Comparison of ENCODE assay signal across 9 mouse cellular contexts in the genomic region with DNA sequence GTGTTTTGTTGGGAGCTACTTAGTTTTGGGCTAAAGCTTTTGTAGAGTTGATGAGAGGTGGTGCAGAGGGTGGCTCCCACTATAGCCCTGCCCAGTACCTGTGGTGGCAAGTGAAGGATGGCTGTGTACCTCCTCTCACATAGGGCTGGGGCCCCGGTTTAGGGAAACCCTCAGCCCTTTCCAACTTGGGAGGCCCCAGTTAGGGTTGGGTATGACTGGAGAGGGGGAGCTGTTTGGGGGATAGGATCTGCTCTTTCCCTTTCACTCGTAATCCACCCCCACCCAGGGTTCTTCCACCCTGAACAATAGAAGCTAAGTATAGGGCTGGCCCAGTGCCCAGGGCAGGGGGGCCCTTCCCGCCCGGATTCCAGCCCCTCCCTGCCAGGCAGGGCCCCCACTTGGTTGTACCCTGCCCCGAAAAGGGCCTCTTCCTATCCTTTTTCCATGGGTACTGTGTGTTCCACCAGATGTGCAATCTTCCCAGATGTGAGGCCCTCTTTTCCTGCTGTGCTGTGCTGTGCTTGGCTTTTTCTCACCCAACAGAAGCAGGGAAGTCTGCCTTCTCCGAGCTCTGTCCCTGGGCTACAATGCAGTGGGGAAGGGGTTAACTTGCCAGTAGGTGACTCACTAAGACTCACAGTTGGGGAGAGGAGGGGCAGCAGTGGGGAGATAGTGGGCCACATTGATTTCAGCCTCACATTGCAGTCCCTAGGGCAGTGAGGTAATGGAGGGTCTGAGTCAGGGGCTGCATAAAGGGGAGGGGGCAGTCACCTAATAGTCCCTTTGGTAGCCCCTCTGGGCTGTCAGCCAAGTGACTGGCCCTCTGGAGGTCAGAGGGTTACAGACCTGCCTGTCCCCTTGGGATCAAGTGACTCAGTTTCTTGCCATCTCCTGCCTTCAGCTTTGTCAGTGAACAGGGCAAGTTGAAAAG. TPM values are rescaled to one million over a fixed set of nuclear protein-coding genes. Genes with fewer than 3 reads are reported as not detected.
DNase-seq lines count a peak whose midpoint lies in the region; ATAC-seq and TF ChIP-seq lines count a peak whose summit lies in the region.
"Had no signal": no experiment of that assay in that cellular context is flagged by ENCODE, and none has a peak within 500 bp of the region (broad histone marks: within the 10 kb centered on the region; RNA-seq: fewer than 3 reads in every experiment).

No protein-coding gene starts in this region.

- TF ChIP-seq EP300 in stomach, postnatal 0 days (optimal IDR thresholded peaks at IDR 0.05): no peak

- H3K36me3 ChIP-seq in embryonic facial prominence, embryonic 11.5 days (replicated peaks; ENCODE audit: control insufficient read depth, insufficient read depth, low read depth, low read length): no peaks in the 10 kb centered on the region
- peaks cover 6% of the 10 kb centered on the region for H3K36me3 ChIP-seq in heart, embryonic 14.5 days (ENCODE audit: control insufficient read depth, insufficient read depth, low read length)
- peaks cover 5% of the 10 kb centered on the region; the same call in 1 of the 2 replicates for H3K36me3 ChIP-seq in stomach, postnatal 0 days (ENCODE audit: control insufficient read depth, insufficient read depth, low read length)

- peak; percentile 8; the same call in 1 of the 2 replicates for TF ChIP-seq CTCF in stomach, postnatal 0 days (IDR thresholded peaks at IDR 0.05; ENCODE audit: low read depth)

- H3K4me2 ChIP-seq in embryonic facial prominence, embryonic 11.5 days (ENCODE audit: low read depth, low read length): peak overlapping the region; percentile 97
- H3K4me2 ChIP-seq in heart, embryonic 14.5 days (ENCODE audit: low read length): peak overlapping the region; percentile 90
- H3K4me2 ChIP-seq in stomach, postnatal 0 days (replicated peaks; ENCODE audit: low read depth): peak overlapping the region; percentile 88

- peak overlapping the region; percentile 83 for H3K9ac ChIP-seq in embryonic facial prominence, embryonic 11.5 days (replicated peaks; ENCODE audit: low read length)
- H3K9ac ChIP-seq in heart, embryonic 14.5 days (ENCODE audit: low read length): peak overlapping the region; percentile 80
- H3K9ac ChIP-seq in stomach, postnatal 0 days (ENCODE audit: low read length): peak overlapping the region; percentile 76

- no peaks in the 10 kb centered on the region for H3K9me3 ChIP-seq in embryonic facial prominence, embryonic 11.5 days (replicated peaks; ENCODE audit: control insufficient read depth, low read length)
- no peaks in the 10 kb centered on the region for H3K9me3 ChIP-seq in heart, embryonic 14.5 days (ENCODE audit: control insufficient read depth, low read length)
- no peaks in the 10 kb centered on the region for H3K9me3 ChIP-seq in stomach, postnatal 0 days (ENCODE audit: control insufficient read depth, low read length)

- peak; percentile 30 for ATAC-seq in embryonic facial prominence, embryonic 11.5 days (replicated peaks; ENCODE audit: insufficient number of reproducible peaks, low FRiP score, low TSS enrichment, low read depth)
- ATAC-seq in heart, embryonic 14.5 days (ENCODE audit: insufficient number of reproducible peaks, insufficient read depth, low FRiP score, low read depth): peak; percentile 17
- ATAC-seq in stomach, postnatal 0 days (ENCODE audit: low FRiP score, low TSS enrichment): peak; percentile 12; the same call in 1 of the 2 replicates

- peak; percentile 35 to 65 for DNase-seq in frontal cortex, postnatal 14 days (ENCODE audit: low spot score in 2 of 2)
- DNase-seq in frontal cortex, postnatal 25 days (ENCODE audit: low spot score in 2 of 2): no peak
- DNase-seq in MN1 (ENCODE audit: low spot score): peak; percentile 80
- DNase-seq in embryonic facial prominence, embryonic 11.5 days (ENCODE audit: low spot score): peak; percentile 77
- peak; percentile 79 for DNase-seq in kidney, postnatal 10 days
- DNase-seq in lung, postnatal 14 days: peak; percentile 75
- peak; percentile 68 for DNase-seq in stomach, postnatal 0 days (ENCODE audit: low spot score)

- WGBS in embryonic facial prominence, embryonic 11.5 days: 2% methylated on average over 6 of the region's 6 CpGs
- 4% methylated on average over 6 of the region's 6 CpGs for WGBS in heart, embryonic 14.5 days
- under 1% methylated on average over 6 of the region's 6 CpGs for WGBS in stomach, postnatal 0 days

- peak overlapping the region; percentile 55 for H3K4me3 ChIP-seq in embryonic facial prominence, embryonic 11.5 days (ENCODE audit: low read depth, low read length)
- H3K4me3 ChIP-seq in heart, embryonic 14.5 days (ENCODE audit: control insufficient read depth in 1 of 2, insufficient read depth in 1 of 2, low read depth in 1 of 2, low read length in 2 of 2): peak overlapping the region; percentile 72 to 84
- H3K4me3 ChIP-seq in stomach, postnatal 0 days (ENCODE audit: low read depth, low read length): peak overlapping the region; percentile 58

- peaks cover 19% of the 10 kb centered on the region for H3K4me1 ChIP-seq in embryonic facial prominence, embryonic 11.5 days (ENCODE audit: control insufficient read depth, insufficient read depth, low read length)
- peaks cover 45 to 65% of the 10 kb centered on the region in 2 experiments for H3K4me1 ChIP-seq in heart, embryonic 14.5 days (ENCODE audit: control insufficient read depth in 2 of 2, insufficient read depth in 2 of 2, low read length in 2 of 2)
- H3K4me1 ChIP-seq in stomach, postnatal 0 days (replicated peaks; ENCODE audit: control insufficient read depth, insufficient read depth): peaks cover 22% of the 10 kb centered on the region

- peak overlapping the region; percentile 97 for H3K27ac ChIP-seq in embryonic facial prominence, embryonic 11.5 days (replicated peaks; ENCODE audit: low read depth, low read length)
- peak overlapping the region; percentile 99 for H3K27ac ChIP-seq in heart, embryonic 14.5 days (replicated peaks in 1 of 2; ENCODE audit: control insufficient read depth in 1 of 2, insufficient read depth in 1 of 2, low read depth in 2 of 2, low read length in 2 of 2)
- H3K27ac ChIP-seq in stomach, postnatal 0 days (replicated peaks): peak overlapping the region; percentile 98

- H3K27me3 ChIP-seq in embryonic facial prominence, embryonic 11.5 days (ENCODE audit: control insufficient read depth, insufficient read depth, low read length): no peaks in the 10 kb centered on the region
- H3K27me3 ChIP-seq in heart, embryonic 14.5 days (ENCODE audit: control insufficient read depth, insufficient read depth, low read length): no peaks in the 10 kb centered on the region
- no peaks in the 10 kb centered on the region for H3K27me3 ChIP-seq in stomach, postnatal 0 days (ENCODE audit: control insufficient read depth, insufficient read depth, low read length)
- H3K27me3 ChIP-seq: Patski had no signal

RNA-seq across cellular contexts. Expression of a gene that starts 12.6 kb away (rescaled TPM):
- 26.6 and 27.0 TPM in 2 replicates for polyA plus RNA-seq in embryonic facial prominence, embryonic 11.5 days (2014; fragmentation: Nextera tagmentation; extraction: Ambion mirVana)
- polyA plus RNA-seq in heart, embryonic 14.5 days (2014; fragmentation: Nextera tagmentation; extraction: Ambion mirVana): 25.4 and 28.4 TPM in 2 replicates
- polyA plus RNA-seq in stomach, postnatal 0 days (2015; fragmentation: Nextera tagmentation; extraction: Ambion mirVana): 15.0 and 15.9 TPM in 2 replicates

RNA-seq across cellular contexts. Expression of a gene that starts 17.7 kb away (rescaled TPM):
- polyA plus RNA-seq in embryonic facial prominence, embryonic 11.5 days (2014; fragmentation: Nextera tagmentation; extraction: Ambion mirVana): 287 and 312 TPM in 2 replicates
- 130 and 142 TPM in 2 replicates for polyA plus RNA-seq in heart, embryonic 14.5 days (2014; fragmentation: Nextera tagmentation; extraction: Ambion mirVana)
- 125 and 126 TPM in 2 replicates for polyA plus RNA-seq in stomach, postnatal 0 days (2015; fragmentation: Nextera tagmentation; extraction: Ambion mirVana)

RNA-seq across cellular contexts. Expression of a gene that starts 21.1 kb away (rescaled TPM):
- polyA plus RNA-seq in embryonic facial prominence, embryonic 11.5 days (2014; fragmentation: Nextera tagmentation; extraction: Ambion mirVana): 1.6 TPM in 2 replicates
- 0.16 TPM in 1 of 2 replicates, not detected in the other for polyA plus RNA-seq in heart, embryonic 14.5 days (2014; fragmentation: Nextera tagmentation; extraction: Ambion mirVana)
- polyA plus RNA-seq in stomach, postnatal 0 days (2015; fragmentation: Nextera tagmentation; extraction: Ambion mirVana): 0.07 TPM in 1 of 2 replicates, not detected in the other

RNA-seq across cellular contexts. Expression of a gene that starts 25.8 kb away (rescaled TPM):
- 0.91 and 1.3 TPM in 2 replicates for polyA plus RNA-seq in embryonic facial prominence, embryonic 11.5 days (2014; fragmentation: Nextera tagmentation; extraction: Ambion mirVana)
- 0.30 TPM in 1 of 2 replicates, not detected in the other for polyA plus RNA-seq in heart, embryonic 14.5 days (2014; fragmentation: Nextera tagmentation; extraction: Ambion mirVana)
- 0.67 and 1.1 TPM in 2 replicates for polyA plus RNA-seq in stomach, postnatal 0 days (2015; fragmentation: Nextera tagmentation; extraction: Ambion mirVana)

RNA-seq across cellular contexts. Expression of a gene that starts 29.6 kb away (rescaled TPM):
- polyA plus RNA-seq in embryonic facial prominence, embryonic 11.5 days (2014; fragmentation: Nextera tagmentation; extraction: Ambion mirVana): 19.4 and 22.6 TPM in 2 replicates
- polyA plus RNA-seq in heart, embryonic 14.5 days (2014; fragmentation: Nextera tagmentation; extraction: Ambion mirVana): 14.4 and 17.4 TPM in 2 replicates
- polyA plus RNA-seq in stomach, postnatal 0 days (2015; fragmentation: Nextera tagmentation; extraction: Ambion mirVana): 8.1 and 8.8 TPM in 2 replicates

Comparison
In these comparisons a context has a peak if more than half of its experiments do, and no peak if none do; other contexts are left out.
1. DNase-seq: peak in frontal cortex, postnatal 14 days (2 of 2), MN1 (single experiment), embryonic facial prominence, embryonic 11.5 days (single experiment), kidney, postnatal 10 days (single experiment), lung, postnatal 14 days (single experiment) and stomach, postnatal 0 days (single experiment); none in frontal cortex, postnatal 25 days (0 of 2).
2. Peak in every context shown above with its lines, with median percentiles within 50 percentile points of each other: ATAC-seq, H3K27ac ChIP-seq, H3K4me2 ChIP-seq, H3K4me3 ChIP-seq and H3K9ac ChIP-seq.